Mouse (Mus musculus) heart, adult 2 months (tissue): ENCODE data around the gene Gm10382. TPM values are rescaled to one million over a fixed set of nuclear protein-coding genes. Genes with fewer than 3 reads are reported as not detected.
"Not testable (repeated sequence)": the region's sequence is repeated elsewhere in the genome, so short reads cannot be mapped to it uniquely, and the experiment has no call there.

Experiments
- DNase-seq, 2 experiments: peaks; one replicate each; pipeline ENCODE4 v3.0.0; 2021
- H3K27ac ChIP-seq: fragments of 200-600 bp; 2 replicates; pipeline ENCODE4 v1.8.1; 2022
- H3K27me3 ChIP-seq: fragments of 200-500 bp; 2 replicates; pipeline ENCODE4 v1.6.1; 2012; ENCODE audit warnings: mild to moderate bottlenecking, low read length, inconsistent platforms, mixed read lengths; ENCODE audit not compliant: control insufficient read depth, insufficient read depth
- H3K36me3 ChIP-seq: fragments of 200-500 bp; 2 replicates; pipeline ENCODE4 v1.6.1; 2012; ENCODE audit warnings: low read length, inconsistent platforms; ENCODE audit not compliant: control insufficient read depth, insufficient read depth
- H3K4me1 ChIP-seq: fragments of 200-500 bp; 2 replicates; pipeline ENCODE4 v1.6.1; 2011; ENCODE audit warnings: low read length; ENCODE audit not compliant: control insufficient read depth, insufficient read depth
- H3K4me3 ChIP-seq: fragments of 200-600 bp; 2 replicates; pipeline ENCODE4 v1.8.1; 2022
- H3K79me2 ChIP-seq: fragments of 200-500 bp; replicated peaks from 2 replicates; pipeline ENCODE4 v1.6.1; 2012; ENCODE audit warnings: mild to moderate bottlenecking, inconsistent platforms, low read length, moderate library complexity, mixed read lengths; ENCODE audit not compliant: control insufficient read depth, insufficient read depth
- H3K9ac ChIP-seq: fragments of 200-500 bp; 2 replicates; pipeline ENCODE4 v1.6.1; 2012; ENCODE audit warnings: low read depth, mild to moderate bottlenecking, control low read depth, inconsistent platforms, low read length, mixed read lengths
- CTCF ChIP-seq: fragments of 200-600 bp; IDR thresholded peaks from 2 replicates; pipeline ENCODE4 v1.8.1; 2022; ENCODE audit warnings: antibody characterized with exemption, mild to moderate bottlenecking, moderate library complexity
- EP300 ChIP-seq: fragments of 200-500 bp; IDR thresholded peaks from 2 replicates; pipeline ENCODE4 v1.6.1; 2011; ENCODE audit warnings: low read depth, low read length, control low read depth; ENCODE audit not compliant: insufficient read depth
- POLR2A ChIP-seq: fragments of 200-500 bp; IDR thresholded peaks from 2 replicates; pipeline ENCODE4 v1.6.1; 2011; ENCODE audit warnings: mild to moderate bottlenecking, low read depth, low read length, control low read depth; ENCODE audit not compliant: insufficient read depth
- WGBS: fragments of 180-500 bp; shearing (Covaris S2); methylation state at CpG from one replicate; pipeline ENCODE4 v1.1.7; 2018; 5-methylcytosine and 5-hydroxymethylcytosine counted together
- intact Hi-C: fragments of 180-260 bp; cut with DNase I; formaldehyde crosslinking; loops from one replicate; pipeline ENCODE4 v1.15.1; 2025
- polyA plus RNA-seq: library from polyadenylated mRNA; depleted of rRNA; stranded (reverse); fragments of >200 nt; gene quantifications from 2 replicates; pipeline ENCODE4 v1.2.3, GENCODE M21; 2012
- total RNA-seq, 2 experiments: library from RNA; stranded (reverse); gene quantifications; 2 replicates each; pipeline ENCODE4 v1.2.3; 2021

Gm10382 gene
- total and polyA plus RNA-seq, 3 experiments: 0.12 to 0.21 TPM; not detected in 1

DNA sequence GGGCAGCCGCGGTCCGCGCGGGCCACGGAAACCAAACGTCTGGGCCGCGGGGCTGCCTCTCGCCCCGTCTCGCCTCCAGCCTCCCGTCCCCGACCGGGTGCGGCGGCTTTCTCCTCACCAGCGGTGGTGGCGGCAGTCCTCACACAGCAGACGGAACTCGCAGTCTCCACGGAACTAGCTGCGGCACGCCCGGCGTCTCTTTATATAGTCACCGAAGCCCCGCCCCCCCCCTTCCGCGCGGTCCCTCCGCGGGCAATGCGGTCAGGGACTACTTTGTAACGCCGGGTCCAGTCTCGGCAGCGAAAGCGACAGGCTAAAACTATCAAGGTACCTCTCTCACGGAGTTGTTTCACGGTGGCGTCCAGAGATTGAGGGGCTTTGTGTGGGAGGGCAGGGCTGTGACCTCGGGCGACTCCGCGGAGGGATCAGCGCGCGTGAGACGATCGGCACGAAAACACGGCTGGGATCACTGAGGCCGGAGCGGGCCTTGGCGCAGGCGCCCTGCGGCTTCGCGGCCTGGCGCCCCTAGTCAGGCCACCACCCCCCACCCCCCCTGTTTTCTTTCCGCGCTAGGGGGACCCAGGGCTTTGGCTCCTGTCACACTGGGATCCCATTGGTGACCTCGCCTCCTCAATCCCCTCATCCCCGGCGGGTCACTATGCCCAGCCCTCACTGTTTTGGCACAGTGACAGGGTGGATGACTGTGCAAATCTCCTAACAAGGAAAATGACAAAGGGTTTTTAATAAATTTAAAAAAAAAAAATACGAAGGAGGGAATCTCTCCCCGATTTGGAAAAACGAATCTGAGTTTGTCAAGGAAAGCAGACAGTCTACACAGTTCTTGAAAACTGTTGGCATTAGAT lies 688 bp downstream of the Gm10382 start, which contains the start of gene Ubc:
Ubc (minus strand) TSS at position 624 of the 863 bp plus-strand sequence.
- intact Hi-C loops: loop anchor here (2.0 kb wide), 1 partner anchor 15 kb away; no protein-coding TSS in a partner anchor
- WGBS: under 1% methylated on average over 69 of the region's 69 CpGs
- peak within 1 kb of the TSS; percentile 86 for H3K4me3 ChIP-seq
- H3K79me2 ChIP-seq: peaks cover 8% of the 10 kb centered on the region; the same call in 1 of the 2 replicates
- peaks cover 15% of the 10 kb centered on the region for H3K4me1 ChIP-seq
- H3K9ac ChIP-seq: peak within 1 kb of the TSS; percentile 99
- H3K27ac ChIP-seq: peak within 1 kb of the TSS; percentile 99
- no peak for TF ChIP-seq CTCF
- peak; percentile 98 for TF ChIP-seq POLR2A
- peak; percentile 57; the same call in 1 of the 2 replicates for TF ChIP-seq EP300
- H3K27me3 ChIP-seq: no peaks in the 10 kb centered on the region
- peak; percentile 92 to 93 for DNase-seq
- H3K36me3 ChIP-seq: peaks cover 26% of the 10 kb centered on the region

DNA sequence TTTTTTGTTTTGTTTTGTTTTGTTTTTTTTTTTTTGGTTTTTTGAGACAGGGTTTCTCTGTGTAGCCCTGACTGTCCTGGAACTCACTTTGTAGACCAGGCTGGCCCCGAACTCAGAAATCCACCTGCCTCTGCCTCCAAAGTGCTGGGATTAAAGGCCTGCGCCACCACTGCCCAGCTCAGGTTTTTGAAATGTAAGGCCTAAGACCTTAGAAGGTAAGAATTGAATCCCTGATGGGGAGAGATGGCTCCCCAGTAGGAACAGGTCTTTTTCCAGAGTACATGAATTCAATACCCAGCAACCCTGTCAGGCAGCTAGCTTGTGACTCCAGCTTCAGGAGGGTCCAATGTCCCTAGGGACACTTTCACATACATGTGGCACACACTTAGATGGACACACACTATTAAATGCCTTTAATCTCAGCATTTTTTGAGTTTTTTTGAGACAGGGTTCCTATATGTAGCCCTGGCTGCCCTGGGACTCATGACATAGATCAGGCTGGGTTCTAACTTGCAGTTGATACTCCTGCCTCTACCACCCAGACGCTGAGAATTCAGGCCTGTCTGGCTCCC lies 1.9 kb downstream of the Gm10382 start:
- TF ChIP-seq CTCF: no peak
- no peak for TF ChIP-seq POLR2A
- no peak for TF ChIP-seq EP300
- Histone ChIP-seq H3K36me3 (peaks cover 14% of the 10 kb centered on the region), H3K4me1 (peaks cover 12% of the 10 kb centered on the region), H3K4me3 (no peak overlapping the region), H3K27me3 (no peaks in the 10 kb centered on the region), H3K9ac (peak overlapping the region; percentile 23), H3K27ac (peak overlapping the region; percentile 99), H3K79me2 (peaks cover 8% of the 10 kb centered on the region; the same call in 1 of the 2 replicates)
- DNase-seq: no peak
- WGBS: 77% methylated on average over 3 of the region's 3 CpGs
- intact Hi-C loops: no loop called here

DNA sequence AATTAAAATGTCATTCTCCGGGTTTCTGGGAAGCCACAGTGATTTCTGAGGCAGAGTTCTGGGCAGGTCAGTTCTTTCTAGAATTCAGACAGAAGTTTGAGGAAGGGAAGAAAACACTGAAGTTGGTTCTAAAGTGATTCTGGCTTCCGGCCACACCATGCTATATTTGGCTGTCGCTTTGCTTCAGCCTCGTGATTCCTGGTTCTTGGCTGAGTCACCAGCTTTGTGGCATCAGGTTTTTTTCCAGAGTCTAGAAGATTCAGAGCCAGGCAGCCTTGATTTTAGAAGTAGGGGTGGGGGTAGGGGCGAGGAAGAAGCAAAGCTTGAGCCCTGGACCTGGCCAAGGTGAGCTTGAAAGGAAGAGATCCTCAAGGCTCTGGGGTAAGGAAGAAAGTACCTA lies 2.5 kb downstream of the Gm10382 start:
- Histone ChIP-seq H3K4me1 (peaks cover 11% of the 10 kb centered on the region), H3K79me2 (peaks cover 8% of the 10 kb centered on the region; the same call in 1 of the 2 replicates), H3K27me3 (no peaks in the 10 kb centered on the region), H3K9ac (peak overlapping the region; percentile 55; the same call in 1 of the 2 replicates), H3K27ac (peak overlapping the region; percentile 99), H3K36me3 (peaks cover 14% of the 10 kb centered on the region), H3K4me3 (peak overlapping the region; percentile 32)
- intact Hi-C loops: no loop called here
- DNase-seq: peak; percentile 74 to 85
- TF ChIP-seq EP300 (peak; percentile 86), CTCF (no peak), POLR2A (0 out of 2 replicates have a peak, but pooled peaks have one; percentile 31)
- WGBS: 18% methylated on average over 5 of the region's 5 CpGs

DNA sequence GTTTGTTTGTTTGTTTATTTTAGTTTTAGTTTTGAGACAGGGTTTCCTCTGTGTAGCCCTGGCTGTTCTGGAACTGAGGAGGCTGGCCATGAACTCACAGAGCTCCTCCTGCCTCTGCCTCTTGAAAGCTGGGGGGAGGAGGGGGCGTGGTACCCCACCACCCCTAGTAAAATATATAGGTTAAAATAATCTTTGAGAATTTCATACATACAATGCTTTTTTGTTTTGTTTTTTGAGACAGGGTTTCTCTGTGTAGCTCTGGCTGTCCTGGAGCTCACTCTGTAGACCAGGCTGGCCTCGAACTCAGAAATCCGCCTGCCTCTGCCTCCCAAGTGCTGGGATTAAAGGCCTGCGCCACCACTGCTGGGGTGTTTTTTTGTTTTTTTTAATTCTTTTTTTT lies 3.1 kb downstream of the Gm10382 start:
- H3K9ac ChIP-seq, DNase-seq, intact Hi-C loops, H3K79me2 ChIP-seq, H3K27me3 ChIP-seq: not testable (repeated sequence)
- Histone ChIP-seq H3K36me3 (peaks cover 14% of the 10 kb centered on the region), H3K4me1 (peaks cover 11% of the 10 kb centered on the region), H3K27ac (peak overlapping the region; percentile 99), H3K4me3 (peak overlapping the region; percentile 32)
- 92% methylated on average over 4 of the region's 4 CpGs for WGBS

DNA sequence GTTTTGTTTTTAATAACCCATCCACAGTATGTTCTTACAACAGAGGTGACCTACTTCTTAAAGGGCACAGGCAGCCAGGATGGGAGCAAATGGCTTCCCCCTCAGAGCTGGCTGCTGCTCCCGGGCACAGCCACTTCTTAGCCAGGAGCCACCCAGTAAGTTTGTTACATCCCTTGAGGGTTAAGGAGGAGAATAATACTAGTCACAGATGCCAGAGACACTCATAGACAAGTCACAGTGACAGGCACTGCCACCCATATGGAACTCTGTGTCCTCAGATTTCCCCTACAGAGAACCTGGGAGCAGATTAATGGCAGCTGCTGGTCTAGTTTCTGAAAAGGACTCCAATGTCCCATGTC lies 3.5 kb downstream of the Gm10382 start:
- no peaks in the 10 kb centered on the region for H3K27me3 ChIP-seq
- 0% methylated on average over 1 of the region's 1 CpGs for WGBS
- peaks cover 8% of the 10 kb centered on the region; the same call in 1 of the 2 replicates for H3K79me2 ChIP-seq
- intact Hi-C loops: no loop called here
- no peak for DNase-seq
- H3K36me3 ChIP-seq: peaks cover 14% of the 10 kb centered on the region
- H3K9ac ChIP-seq: peak overlapping the region; percentile 70
- TF ChIP-seq EP300 (no peak), POLR2A (no peak), CTCF (no peak)
- peak overlapping the region; percentile 99 for H3K27ac ChIP-seq
- peaks cover 11% of the 10 kb centered on the region for H3K4me1 ChIP-seq
- H3K4me3 ChIP-seq: peak overlapping the region; percentile 32
